In the genomic region with DNA sequence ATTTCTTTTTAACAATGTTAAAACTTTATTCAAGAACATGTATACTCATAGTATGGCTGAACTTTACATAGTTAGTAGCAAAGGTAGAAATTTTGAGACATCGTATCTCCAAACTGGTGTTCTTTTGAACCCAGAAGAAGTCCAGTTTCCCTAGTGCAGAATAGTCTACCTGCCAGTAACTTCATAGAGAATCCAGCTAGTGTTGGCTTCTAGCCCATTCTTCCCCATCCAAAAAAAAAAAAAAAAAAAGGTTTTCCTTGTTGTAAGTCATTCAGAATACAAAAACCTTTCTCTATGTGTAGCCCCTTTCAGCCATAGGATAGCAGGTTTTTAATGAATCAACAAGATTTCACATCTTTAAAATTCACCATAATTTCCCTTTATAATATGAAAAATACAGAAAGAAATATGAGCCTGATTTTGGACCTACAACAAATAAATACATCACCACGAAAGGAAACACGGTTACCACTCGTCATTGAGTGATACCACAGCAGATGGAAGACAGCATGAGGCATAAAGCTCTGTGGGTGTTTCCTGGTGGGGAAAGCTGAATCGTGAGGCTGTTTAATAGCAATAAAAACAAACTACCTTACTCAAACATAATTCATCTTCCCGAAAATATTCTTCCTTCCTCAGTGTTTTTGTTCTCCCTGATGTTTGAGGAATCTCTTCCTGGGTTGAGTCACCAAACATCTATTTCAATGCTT, we compare ENCODE assay signal across 23 mouse cellular contexts. TPM values are rescaled to one million over a fixed set of nuclear protein-coding genes. Genes with fewer than 3 reads are reported as not detected.
DNase-seq lines count a peak whose midpoint lies in the region; ATAC-seq and TF ChIP-seq lines count a peak whose summit lies in the region.
"Had no signal": no experiment of that assay in that cellular context is flagged by ENCODE, and none has a peak within 500 bp of the region (broad histone marks: within the 10 kb centered on the region; RNA-seq: fewer than 3 reads in every experiment).

No protein-coding gene starts in this region.

- no peaks in the 10 kb centered on the region for H3K27me3 ChIP-seq in cerebellum, adult 2 months (ENCODE audit: control insufficient read depth, insufficient read depth, low read length)
- no peaks in the 10 kb centered on the region for H3K27me3 ChIP-seq in neural tube, embryonic 15.5 days (replicated peaks)
- H3K27me3 ChIP-seq: heart, embryonic 13.5 days; kidney, embryonic 15.5 days; liver, embryonic 12.5 days had no signal

- H3K27ac ChIP-seq in cerebellum, adult 2 months (ENCODE audit: insufficient read depth, low read length) = no peak overlapping the region; the same call in 1 of the 2 replicates
- H3K27ac ChIP-seq in neural tube, embryonic 15.5 days (replicated peaks) = no peak overlapping the region
- H3K27ac ChIP-seq: heart, embryonic 13.5 days; hindbrain, embryonic 14.5 days; kidney, embryonic 15.5 days; liver, embryonic 12.5 days had no signal

- no peak for TF ChIP-seq CTCF in cerebellum, adult 2 months (IDR thresholded peaks at IDR 0.05; ENCODE audit: borderline replicate concordance, insufficient read depth, low read depth, low read length)

- H3K4me1 ChIP-seq in cerebellum, adult 2 months (ENCODE audit: control insufficient read depth, insufficient read depth, low read length) = no peaks in the 10 kb centered on the region
- no peaks in the 10 kb centered on the region for H3K4me1 ChIP-seq in neural tube, embryonic 15.5 days
- H3K4me1 ChIP-seq: heart, embryonic 13.5 days; kidney, embryonic 15.5 days; liver, embryonic 12.5 days had no signal

- H3K9me3 ChIP-seq in neural tube, embryonic 15.5 days (replicated peaks) = no peaks in the 10 kb centered on the region
- H3K9me3 ChIP-seq: heart, embryonic 13.5 days; kidney, embryonic 15.5 days; liver, embryonic 12.5 days had no signal

- no peaks in the 10 kb centered on the region for H3K36me3 ChIP-seq in neural tube, embryonic 15.5 days
- H3K36me3 ChIP-seq: heart, embryonic 13.5 days; kidney, embryonic 15.5 days; liver, embryonic 12.5 days had no signal

- no peak overlapping the region for H3K4me2 ChIP-seq in neural tube, embryonic 15.5 days
- H3K4me2 ChIP-seq: heart, embryonic 13.5 days; hindbrain, embryonic 14.5 days; kidney, embryonic 15.5 days; liver, embryonic 12.5 days had no signal

- ATAC-seq in neural tube, embryonic 15.5 days (ENCODE audit: low FRiP score) = no peak
- ATAC-seq: forebrain, postnatal 0 days; intestine, postnatal 0 days; liver, embryonic 12.5 days; liver, postnatal 0 days had no signal

- H3K4me3 ChIP-seq in cerebellum, adult 2 months (replicated peaks; ENCODE audit: insufficient read depth, low read depth, low read length) = no peak overlapping the region
- H3K4me3 ChIP-seq in neural tube, embryonic 15.5 days (replicated peaks) = no peak overlapping the region
- H3K4me3 ChIP-seq: erythroblast, embryonic 14.5 days; heart, embryonic 13.5 days; kidney, embryonic 15.5 days; liver, embryonic 12.5 days had no signal

- no peak overlapping the region for H3K9ac ChIP-seq in neural tube, embryonic 15.5 days (replicated peaks)
- H3K9ac ChIP-seq: forebrain, postnatal 0 days; heart, embryonic 13.5 days; hindbrain, embryonic 14.5 days; kidney, embryonic 15.5 days; liver, embryonic 12.5 days; liver, postnatal 0 days had no signal

- DNase-seq in right cerebral cortex, adult 2 months (ENCODE audit: low spot score in 2 of 2) = peak; percentile 4 to 8
- no peak for DNase-seq in right cerebral cortex, postnatal 4 days
- peak; percentile 55 to 86 for DNase-seq in cerebellum, adult 2 months
- DNase-seq in cerebellum, postnatal 14 days = peak; percentile 5 to 48
- DNase-seq in lung, postnatal 25 days (ENCODE audit: low spot score) = no peak
- DNase-seq in urinary bladder, postnatal 4 days (ENCODE audit: low spot score in 2 of 2) = no peak
- DNase-seq: forebrain, postnatal 0 days; gastrocnemius, postnatal 10 days; heart, postnatal 10 days; kidney, postnatal 36 days; left cerebral cortex, postnatal 4 days; liver, postnatal 0 days; lung, postnatal 4 days; midbrain, embryonic 14.5 days; thymus, adult 2 months; thymus, postnatal 36 days had no signal

- no peak for TF ChIP-seq POLR2A in cerebellum, adult 2 months (IDR thresholded peaks at IDR 0.05; ENCODE audit: borderline replicate concordance, insufficient read depth, low read length)

- 12% methylated on average over 6 of the region's 6 CpGs for WGBS in cerebellum, adult 2 months
- WGBS in neural tube, embryonic 15.5 days = 84% methylated on average over 6 of the region's 6 CpGs

RNA-seq across cellular contexts. Expression of a gene that starts 45.9 kb away (rescaled TPM):
- polyA plus RNA-seq in cerebellum, adult 2 months (2012; rRNA removed) = 2.0 and 2.5 TPM in 2 replicates
- 1.1 and 1.4 TPM in 2 replicates for polyA plus RNA-seq in neural tube, embryonic 15.5 days (2015; fragmentation: Nextera tagmentation; extraction: Ambion mirVana)
- polyA plus RNA-seq: erythroblast, embryonic 14.5 days had no signal

Comparison
In these comparisons a context has a peak if more than half of its experiments do, and no peak if none do; other contexts are left out.
1. DNase-seq: peak in right cerebral cortex, adult 2 months (2 of 2), cerebellum, adult 2 months (2 of 2) and cerebellum, postnatal 14 days (2 of 2); none in right cerebral cortex, postnatal 4 days (single experiment), lung, postnatal 25 days (single experiment) and urinary bladder, postnatal 4 days (0 of 2).